Mouse (Mus musculus) bone marrow macrophage, adult 2 months (primary cell): Measurements from ENCODE around the gene Sidt1.

ENCODE experiments used
- CTCF ChIP-seq: IDR thresholded peaks from 2 replicates; pipeline ENCODE4 v1.5.1; 2012; ENCODE audit warnings: low read depth, mild to moderate bottlenecking, low read length, moderate library complexity
- POLR2A ChIP-seq: IDR thresholded peaks from 2 replicates; pipeline ENCODE4 v1.6.1; 2012; ENCODE audit warnings: mild to moderate bottlenecking, low read depth, low read length, borderline replicate concordance

- TF ChIP-seq POLR2A (no peak), CTCF (no peak)
Observed at GRCm38 (mm10) chr16:44299438-44300093, 33.4 kb downstream of the Sidt1 start.
